Mouse (Mus musculus) ovary, adult 10 weeks (tissue): Measurements from ENCODE around the gene Olfr807. TPM values are rescaled to one million over a fixed set of nuclear protein-coding genes. Genes with fewer than 3 reads are reported as not detected.

Experiments used
- polyA plus RNA-seq: library from polyadenylated mRNA; stranded (reverse); fragments of 350-450 nt; fragmentation: Illumina TruSeq; extraction: RNeasy Lipid Tissue Mini Kit (QIAGEN cat#74804); gene quantifications from one replicate; pipeline ENCODE4 v1.2.3, GENCODE M21; 2014

Olfr807 gene
- not detected for polyA plus RNA-seq

GRCm38 (mm10) chr10:129757693-129758092 lies at the start of gene Olfr807:
Olfr807 (minus strand) TSS chr10:129757793.

GRCm38 (mm10) chr10:129804296-129804695 lies 46.7 kb upstream of the Olfr807 start, which contains the start of gene Olfr811:
Olfr811 (minus strand) TSS chr10:129804396.

GRCm38 (mm10) chr10:129794817-129795216 lies 37.2 kb upstream of the Olfr807 start, which contains the start of gene Olfr810:
Olfr810 (minus strand) TSS chr10:129794917.

GRCm38 (mm10) chr10:129774338-129774737 lies 16.7 kb upstream of the Olfr807 start, which contains the start of gene Olfr809:
Olfr809 (plus strand) TSS chr10:129774638.

GRCm38 (mm10) chr10:129765182-129765581 lies 7.6 kb upstream of the Olfr807 start, which contains the start of gene Olfr808:
Olfr808 (plus strand) TSS chr10:129765482.

GRCm38 (mm10) chr10:129741821-129742220 lies 15.8 kb downstream of the Olfr807 start, which contains the start of gene Olfr806:
Olfr806 (minus strand) TSS chr10:129741921.

GRCm38 (mm10) chr10:129729275-129729674 lies 28.3 kb downstream of the Olfr807 start, which contains the start of gene Olfr805:
Olfr805 (minus strand) TSS chr10:129729375.

Other genes with a start within 250 kb of the Olfr807 start
- not detected for gene Olfr791, start 236.0 kb downstream of the Olfr807 start, polyA plus RNA-seq
- gene Olfr792, start 218.6 kb downstream of the Olfr807 start, polyA plus RNA-seq, result 0.20 TPM
- gene Olfr794, start 190.1 kb downstream of the Olfr807 start, polyA plus RNA-seq, result not detected
- not detected for gene Olfr796, start 145.2 kb downstream of the Olfr807 start, polyA plus RNA-seq
- gene Olfr798, start 129.9 kb downstream of the Olfr807 start, polyA plus RNA-seq, result not detected
- gene Olfr799, start 120.3 kb downstream of the Olfr807 start, polyA plus RNA-seq, result not detected
- gene Olfr800, start 100.1 kb downstream of the Olfr807 start, polyA plus RNA-seq, result not detected
- not detected for gene Olfr801, start 83.9 kb downstream of the Olfr807 start, polyA plus RNA-seq
- gene Olfr802, start 69.6 kb downstream of the Olfr807 start, polyA plus RNA-seq, result not detected
- not detected for gene Olfr803, start 63.5 kb downstream of the Olfr807 start, polyA plus RNA-seq
- not detected for gene Olfr804, start 54.6 kb downstream of the Olfr807 start, polyA plus RNA-seq
- not detected for gene Olfr805, start 28.4 kb downstream of the Olfr807 start, polyA plus RNA-seq
- not detected for gene Olfr806, start 15.9 kb downstream of the Olfr807 start, polyA plus RNA-seq
- not detected for gene Olfr808, start 7.7 kb upstream of the Olfr807 start, polyA plus RNA-seq
- not detected for gene Olfr809, start 16.8 kb upstream of the Olfr807 start, polyA plus RNA-seq
- gene Olfr810, start 37.1 kb upstream of the Olfr807 start, polyA plus RNA-seq, result 0.17 TPM
- not detected for gene Olfr811, start 46.6 kb upstream of the Olfr807 start, polyA plus RNA-seq
- gene Olfr812, start 88.3 kb upstream of the Olfr807 start, polyA plus RNA-seq, result not detected
- not detected for gene Olfr813, start 97.6 kb upstream of the Olfr807 start, polyA plus RNA-seq
- gene Olfr814, start 122.1 kb upstream of the Olfr807 start, polyA plus RNA-seq, result not detected
- gene Olfr815, start 148.1 kb upstream of the Olfr807 start, polyA plus RNA-seq, result not detected
- gene Olfr816, start 157.8 kb upstream of the Olfr807 start, polyA plus RNA-seq, result not detected
- gene Olfr818, start 191.3 kb upstream of the Olfr807 start, polyA plus RNA-seq, result not detected
- 0.29 TPM for gene Olfr819, start 209.5 kb upstream of the Olfr807 start, polyA plus RNA-seq
- not detected for gene Olfr247, start 218.3 kb upstream of the Olfr807 start, polyA plus RNA-seq
- gene Gm10310, start 227.3 kb upstream of the Olfr807 start, polyA plus RNA-seq, result not detected